Mouse (Mus musculus): ENCODE measurements around the gene Ctsh. TPM values are rescaled to one million over a fixed set of nuclear protein-coding genes. Genes with fewer than 3 reads are reported as not detected.
"Not testable (repeated sequence)": the region's sequence is repeated elsewhere in the genome, so short reads cannot be mapped to it uniquely, and the experiment has no call there.

Ctsh gene
- polyA plus RNA-seq, 1 experiment from 2014 or later: 21.9 TPM

DNA sequence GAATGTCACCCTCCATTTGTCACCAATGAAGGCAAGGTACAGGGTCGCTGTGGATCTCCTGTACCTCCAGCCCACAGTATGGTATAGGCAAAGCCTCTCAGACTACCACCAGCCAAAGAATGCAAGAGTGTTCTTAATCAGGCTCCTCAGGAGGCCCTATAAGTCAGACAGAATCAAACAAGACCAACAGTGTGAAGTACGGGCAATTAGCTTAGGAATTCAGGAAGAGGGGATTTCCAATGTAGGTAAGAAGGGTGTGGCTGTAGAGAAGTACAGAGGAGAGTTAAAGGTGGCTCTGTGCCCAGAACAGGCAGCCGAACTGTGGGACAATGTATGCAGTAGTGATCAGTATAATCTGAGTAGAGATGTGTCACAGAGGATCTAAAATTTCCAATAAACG is 17.6 kb upstream of the Ctsh start:
- no peak overlapping the region for H3K27ac ChIP-seq (replicated peaks)
- no peaks in the 10 kb centered on the region for H3K4me1 ChIP-seq
- no peak for ATAC-seq (replicated peaks)
- H3K36me3 ChIP-seq: no peaks in the 10 kb centered on the region
- no peak overlapping the region for H3K4me2 ChIP-seq (replicated peaks)
- H3K9me3 ChIP-seq: no peaks in the 10 kb centered on the region
- no peak overlapping the region for H3K9ac ChIP-seq (replicated peaks)
- H3K27me3 ChIP-seq: no peaks in the 10 kb centered on the region
- WGBS: 81% methylated on average over 4 of the region's 4 CpGs
- no peak overlapping the region for H3K4me3 ChIP-seq

GRCm38 (mm10) chr9:90038535-90038934 is 15.4 kb upstream of the Ctsh start:
- Histone ChIP-seq H3K36me3 (no peaks in the 10 kb centered on the region), H3K9ac (replicated peaks) (no peak overlapping the region), H3K27me3 (no peaks in the 10 kb centered on the region), H3K4me2 (replicated peaks) (no peak overlapping the region), H3K9me3 (no peaks in the 10 kb centered on the region), H3K4me1 (no peaks in the 10 kb centered on the region), H3K27ac (replicated peaks) (no peak overlapping the region), H3K4me3 (no peak overlapping the region)
- no peak for ATAC-seq (replicated peaks)
- 79% methylated on average over 4 of the region's 4 CpGs for WGBS

- H3K27ac ChIP-seq (replicated peaks): no peak overlapping the region
- H3K27me3 ChIP-seq: no peaks in the 10 kb centered on the region
- no peaks in the 10 kb centered on the region for H3K4me1 ChIP-seq
- no peak overlapping the region for H3K4me3 ChIP-seq
- no peaks in the 10 kb centered on the region for H3K9me3 ChIP-seq
- no peak overlapping the region for H3K9ac ChIP-seq (replicated peaks)
- no peaks in the 10 kb centered on the region for H3K36me3 ChIP-seq
- H3K4me2 ChIP-seq (replicated peaks): no peak overlapping the region
- no peak for ATAC-seq (replicated peaks)
- 95% methylated on average over 2 of the region's 2 CpGs for WGBS
Measured at GRCm38 (mm10) chr9:90040916-90041315, 13.0 kb upstream of the Ctsh start.

DNA sequence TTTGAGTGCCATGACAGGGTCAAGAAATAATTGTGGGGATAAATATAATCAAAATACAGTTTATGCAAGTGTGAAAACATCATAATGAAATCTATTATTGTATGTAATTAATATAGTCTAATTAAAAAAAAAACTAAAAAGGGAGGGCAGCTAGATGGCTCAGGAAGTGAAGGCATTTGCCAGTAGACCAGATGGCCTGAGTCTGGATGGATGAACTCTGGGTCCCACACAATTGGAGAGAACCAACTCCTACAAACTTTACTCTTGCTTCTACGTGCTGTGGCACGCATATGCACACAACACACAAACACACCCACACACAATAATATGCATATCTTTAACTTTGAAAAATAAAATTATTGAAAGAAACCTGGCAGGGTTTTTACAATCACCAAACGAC is 12.4 kb upstream of the Ctsh start:
- Histone ChIP-seq H3K9me3 (no peaks in the 10 kb centered on the region), H3K36me3 (no peaks in the 10 kb centered on the region), H3K4me1 (no peaks in the 10 kb centered on the region), H3K4me3 (no peak overlapping the region), H3K27me3 (no peaks in the 10 kb centered on the region), H3K27ac (replicated peaks) (no peak overlapping the region), H3K4me2 (replicated peaks) (no peak overlapping the region), H3K9ac (replicated peaks) (no peak overlapping the region)
- ATAC-seq (replicated peaks): no peak
- 89% methylated on average over 3 of the region's 3 CpGs for WGBS

- H3K4me1 ChIP-seq; H3K9me3 ChIP-seq; H3K27ac ChIP-seq (replicated peaks); H3K4me3 ChIP-seq; H3K27me3 ChIP-seq; H3K9ac ChIP-seq (replicated peaks); H3K36me3 ChIP-seq; H3K4me2 ChIP-seq (replicated peaks); ATAC-seq (replicated peaks): not testable (repeated sequence)
- WGBS: 94% methylated on average over 8 of the region's 8 CpGs
Measured at GRCm38 (mm10) chr9:90042906-90043305, 11.0 kb upstream of the Ctsh start.

DNA sequence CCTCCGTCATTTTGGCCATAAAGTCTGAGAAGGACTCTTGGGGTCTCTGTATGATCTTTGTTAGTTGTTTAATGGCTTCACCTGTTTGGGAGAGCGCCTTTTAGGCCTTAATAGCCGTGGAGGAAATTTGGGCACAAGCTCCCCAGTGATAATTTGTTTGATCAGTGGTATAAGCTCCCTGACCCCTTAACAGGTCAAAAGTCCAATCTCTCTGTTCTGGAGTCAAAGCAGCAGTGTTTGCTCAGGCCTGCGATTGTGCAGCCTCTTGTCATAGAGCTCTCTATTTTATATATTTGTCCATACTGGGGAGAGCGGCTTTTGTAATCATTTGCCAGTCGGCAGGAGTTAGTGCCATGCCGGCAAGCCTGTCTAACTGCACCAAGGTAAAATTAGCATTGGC is 8.8 kb upstream of the Ctsh start:
- H3K27me3 ChIP-seq: no peaks in the 10 kb centered on the region
- WGBS: 94% methylated on average over 7 of the region's 7 CpGs
- no peaks in the 10 kb centered on the region for H3K4me1 ChIP-seq
- no peak overlapping the region for H3K9ac ChIP-seq (replicated peaks)
- H3K4me3 ChIP-seq: no peak overlapping the region
- H3K27ac ChIP-seq (replicated peaks): no peak overlapping the region
- no peaks in the 10 kb centered on the region for H3K36me3 ChIP-seq
- no peaks in the 10 kb centered on the region for H3K9me3 ChIP-seq
- H3K4me2 ChIP-seq (replicated peaks): no peak overlapping the region
- no peak for ATAC-seq (replicated peaks)

- ATAC-seq (replicated peaks): no peak
- no peaks in the 10 kb centered on the region for H3K36me3 ChIP-seq
- no peaks in the 10 kb centered on the region for H3K27me3 ChIP-seq
- H3K9ac ChIP-seq (replicated peaks): no peak overlapping the region
- no peak overlapping the region for H3K4me2 ChIP-seq (replicated peaks)
- 72% methylated on average over 5 of the region's 5 CpGs for WGBS
- H3K27ac ChIP-seq (replicated peaks): no peak overlapping the region
- H3K9me3 ChIP-seq: no peaks in the 10 kb centered on the region
- no peak overlapping the region for H3K4me3 ChIP-seq
- no peaks in the 10 kb centered on the region for H3K4me1 ChIP-seq
Measured at GRCm38 (mm10) chr9:90047937-90048627, 5.9 kb upstream of the Ctsh start.

DNA sequence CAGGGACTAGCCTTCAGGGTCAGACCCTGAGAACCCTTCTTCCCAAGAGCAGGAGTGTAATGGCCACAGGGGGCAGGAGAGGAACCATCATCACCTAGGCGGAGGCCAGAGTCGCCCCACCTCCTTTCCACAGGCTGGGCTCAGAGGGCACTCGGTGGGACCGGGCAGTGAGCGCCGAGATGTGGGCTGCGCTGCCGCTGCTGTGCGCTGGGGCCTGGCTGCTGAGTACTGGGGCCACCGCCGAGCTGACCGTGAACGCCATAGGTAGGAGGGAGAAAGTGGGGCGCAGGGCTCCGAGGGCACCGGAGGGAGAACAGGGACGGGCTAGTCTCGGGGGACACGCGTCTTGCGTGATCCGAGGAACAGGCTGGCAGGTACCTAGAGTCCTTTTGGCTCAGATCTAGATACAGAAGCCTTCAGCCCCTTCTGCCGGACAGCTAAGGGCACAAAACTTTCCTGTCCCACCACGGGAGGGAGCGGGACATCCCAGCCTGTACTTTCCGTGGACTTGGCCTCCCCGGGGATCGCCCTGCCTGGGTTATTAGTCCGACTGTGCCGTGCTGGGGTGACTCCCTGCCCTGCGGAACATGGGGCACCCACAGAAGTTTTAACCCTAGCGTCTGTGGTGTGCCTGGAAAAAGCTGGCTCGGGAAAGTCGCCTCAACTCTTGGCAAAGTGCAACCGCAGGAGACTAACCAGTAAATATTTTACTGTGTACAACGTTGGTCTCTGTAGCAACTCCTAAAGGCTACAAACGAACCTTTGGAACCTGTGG is 606 bp downstream of the Ctsh start:
- H3K4me2 ChIP-seq (replicated peaks): peak overlapping the region; percentile 48
- no peaks in the 10 kb centered on the region for H3K9me3 ChIP-seq
- H3K4me3 ChIP-seq: peak overlapping the region; percentile 34
- H3K4me1 ChIP-seq: peaks cover 10% of the 10 kb centered on the region
- H3K27me3 ChIP-seq: no peaks in the 10 kb centered on the region; the same call in 1 of the 2 replicates
- peak; percentile 73 for ATAC-seq (replicated peaks)
- H3K36me3 ChIP-seq: no peaks in the 10 kb centered on the region
- under 1% methylated on average over 36 of the region's 37 CpGs for WGBS
- H3K9ac ChIP-seq (replicated peaks): peak overlapping the region; percentile 19; the same call in 1 of the 2 replicates
- no peak overlapping the region for H3K27ac ChIP-seq (replicated peaks)

- H3K27me3 ChIP-seq: no peaks in the 10 kb centered on the region; the same call in 1 of the 2 replicates
- no peak for ATAC-seq (replicated peaks)
- WGBS: 60% methylated on average over 5 of the region's 5 CpGs
- no peak overlapping the region for H3K9ac ChIP-seq (replicated peaks)
- no peak overlapping the region for H3K4me2 ChIP-seq (replicated peaks)
- no peaks in the 10 kb centered on the region for H3K9me3 ChIP-seq
- no peaks in the 10 kb centered on the region for H3K36me3 ChIP-seq
- peaks cover 10% of the 10 kb centered on the region for H3K4me1 ChIP-seq
- H3K27ac ChIP-seq (replicated peaks): no peak overlapping the region
- H3K4me3 ChIP-seq: no peak overlapping the region
Measured at GRCm38 (mm10) chr9:90055409-90055808, 1.5 kb downstream of the Ctsh start.

DNA sequence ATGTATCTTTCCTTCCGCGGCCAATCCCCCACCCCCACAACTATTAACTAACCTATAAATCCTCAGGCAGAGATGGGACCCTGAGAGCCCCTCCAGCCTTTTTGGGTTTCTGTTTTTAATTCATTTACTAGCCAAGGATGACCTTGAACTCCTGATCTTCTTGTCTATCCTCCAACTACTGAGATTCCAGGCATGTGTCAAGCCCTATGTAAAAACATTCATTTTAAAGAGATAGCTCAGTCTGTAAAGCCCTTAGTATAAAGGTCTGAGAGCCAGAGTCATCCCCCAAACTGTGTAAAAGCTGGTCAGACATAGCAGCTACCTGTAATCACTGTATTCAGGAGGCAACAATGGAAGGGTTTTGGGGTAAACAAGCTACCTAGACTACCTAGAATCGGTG is 2.0 kb downstream of the Ctsh start:
- no peak for ATAC-seq (replicated peaks)
- 82% methylated on average over 3 of the region's 3 CpGs for WGBS
- H3K27me3 ChIP-seq: no peaks in the 10 kb centered on the region; the same call in 1 of the 2 replicates
- no peak overlapping the region for H3K9ac ChIP-seq (replicated peaks)
- H3K4me2 ChIP-seq (replicated peaks): no peak overlapping the region
- peaks cover 10% of the 10 kb centered on the region for H3K4me1 ChIP-seq
- no peaks in the 10 kb centered on the region for H3K36me3 ChIP-seq
- H3K9me3 ChIP-seq: no peaks in the 10 kb centered on the region
- no peak overlapping the region for H3K4me3 ChIP-seq
- no peak overlapping the region for H3K27ac ChIP-seq (replicated peaks)

- no peak for ATAC-seq (replicated peaks)
- 87% methylated on average over 2 of the region's 2 CpGs for whole genome bisulfite sequencing
- peaks cover 10% of the 10 kb centered on the region for H3K4me1 ChIP-seq
- no peak overlapping the region for H3K4me3 ChIP-seq
- H3K9ac ChIP-seq (replicated peaks): no peak overlapping the region
- no peak overlapping the region for H3K4me2 ChIP-seq (replicated peaks)
- H3K36me3 ChIP-seq: no peaks in the 10 kb centered on the region
- H3K27me3 ChIP-seq: no peaks in the 10 kb centered on the region; the same call in 1 of the 2 replicates
- H3K27ac ChIP-seq (replicated peaks): no peak overlapping the region
- no peaks in the 10 kb centered on the region for H3K9me3 ChIP-seq
Measured at GRCm38 (mm10) chr9:90056716-90057115, 2.8 kb downstream of the Ctsh start.

DNA sequence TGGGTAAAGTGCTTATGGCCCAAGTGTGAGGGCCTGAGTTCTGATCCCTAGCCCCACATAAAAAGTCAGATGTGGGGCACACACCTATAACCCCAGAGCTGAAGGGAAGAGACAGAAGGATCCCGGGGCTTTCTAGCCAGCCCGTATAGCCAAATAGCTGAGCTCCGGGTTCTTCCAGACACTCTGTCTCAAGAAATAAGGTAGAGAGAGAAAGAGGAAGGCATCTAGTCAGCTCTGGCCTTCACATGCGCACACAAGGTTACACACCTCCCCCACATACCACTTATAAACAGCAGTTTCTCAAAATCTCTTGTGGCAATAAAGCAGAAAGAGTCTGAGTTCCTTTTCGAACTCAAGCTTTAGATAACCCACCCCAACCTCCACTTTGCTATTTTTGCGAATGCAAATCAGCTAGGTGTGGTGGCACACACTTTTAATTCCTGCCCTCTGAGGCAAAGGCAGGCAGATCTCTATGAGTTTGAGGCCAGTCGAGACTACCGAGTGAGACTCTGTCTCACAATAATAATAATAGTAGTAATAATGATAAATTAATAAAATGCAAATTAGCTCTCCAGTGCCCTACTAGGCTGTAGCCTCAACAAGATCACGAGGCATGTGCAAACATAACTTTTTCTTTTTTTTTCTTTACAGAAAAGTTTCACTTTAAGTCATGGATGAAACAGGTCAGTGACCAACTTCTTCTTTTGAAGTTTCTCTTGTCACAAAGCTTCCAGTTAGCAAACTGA is 6.0 kb downstream of the Ctsh start:
- Histone ChIP-seq H3K27me3 (no peaks in the 10 kb centered on the region), H3K4me1 (peaks cover 1% of the 10 kb centered on the region), H3K27ac (replicated peaks) (no peak overlapping the region), H3K4me2 (replicated peaks) (no peak overlapping the region), H3K4me3 (no peak overlapping the region), H3K9me3 (no peaks in the 10 kb centered on the region), H3K9ac (replicated peaks) (no peak overlapping the region), H3K36me3 (no peaks in the 10 kb centered on the region)
- WGBS: 92% methylated on average over 9 of the region's 9 CpGs
- ATAC-seq (replicated peaks): no peak

All from forebrain, embryonic 15.5 days (tissue).